Mouse (Mus musculus): ENCODE data around the gene Efl1.

DNA sequence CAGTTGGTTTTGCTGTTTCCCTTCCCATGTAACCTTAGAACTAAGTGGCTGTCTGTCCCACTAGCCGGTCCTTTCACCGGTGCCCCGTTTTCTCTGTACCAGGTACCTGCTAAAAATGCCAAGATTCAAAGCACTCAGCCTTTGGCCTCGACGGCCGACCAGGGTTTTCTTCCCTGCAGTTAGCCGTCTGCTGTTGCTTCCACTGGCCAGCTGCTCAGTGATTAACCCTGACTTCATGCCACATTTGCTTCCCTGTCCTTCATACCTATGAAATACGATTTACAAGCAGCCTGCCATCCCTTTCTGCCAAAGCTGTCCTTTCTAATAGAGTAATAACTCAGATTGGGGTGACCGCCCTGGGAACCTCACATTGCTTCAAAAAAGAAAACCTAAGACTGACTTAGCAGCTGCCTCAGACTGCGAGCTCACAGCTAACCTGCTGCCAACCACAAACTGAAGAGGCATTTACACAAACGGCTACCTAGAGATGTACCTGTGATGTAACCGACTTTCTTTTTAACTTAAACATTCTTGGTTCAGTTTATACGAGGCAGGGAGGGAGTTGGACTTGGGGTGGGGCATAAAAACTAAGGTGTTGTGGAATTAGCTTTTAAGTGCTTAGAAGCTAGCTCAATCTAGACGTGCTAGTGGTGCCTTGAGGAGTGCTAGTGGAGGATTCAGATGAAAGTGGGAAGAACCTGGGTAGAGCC is 77.5 kb downstream of the Efl1 start:
- TF ChIP-seq CTCF (IDR thresholded peaks at IDR 0.05; ENCODE audit: control insufficient read depth, insufficient read depth, low read length) (no peak), POLR2A (IDR thresholded peaks at IDR 0.05; ENCODE audit: borderline replicate concordance, control insufficient read depth, low read depth, low read length) (no peak)

All from bone marrow, adult 2 months (tissue).